Mouse (Mus musculus) stomach, postnatal 0 days (tissue): ENCODE measurements around the gene Gramd1b. TPM values are rescaled to one million over a fixed set of nuclear protein-coding genes. Genes with fewer than 3 reads are reported as not detected.

Experiments used
- ATAC-seq: fragments of 200-750 bp; cut with Nextera tagmentation; 2 replicates; pipeline ENCODE4 v1.8.0; 2017; ENCODE audit not compliant: low FRiP score, low TSS enrichment
- DNase-seq: peaks from one replicate; pipeline ENCODE4 v3.0.0-alpha.2; 2016; ENCODE audit warnings: low spot score
- H3K27ac ChIP-seq: fragments of 300-500 bp; sonication (generic); replicated peaks from 2 replicates; pipeline ENCODE4 v1.5.1; 2014; ENCODE audit warnings: mild to moderate bottlenecking, control low read depth
- H3K27me3 ChIP-seq: fragments of 300-500 bp; sonication (generic); 2 replicates; pipeline ENCODE4 v1.6.1; 2014; ENCODE audit warnings: low read length; ENCODE audit not compliant: control insufficient read depth, insufficient read depth
- H3K36me3 ChIP-seq: fragments of 300-500 bp; sonication (generic); 2 replicates; pipeline ENCODE4 v1.6.1; 2014; ENCODE audit warnings: low read length, mixed read lengths; ENCODE audit not compliant: control insufficient read depth, insufficient read depth
- H3K4me1 ChIP-seq: fragments of 300-500 bp; sonication (generic); replicated peaks from 2 replicates; pipeline ENCODE4 v1.6.1; 2014; ENCODE audit warnings: antibody characterized with exemption; ENCODE audit not compliant: control insufficient read depth, insufficient read depth
- H3K4me2 ChIP-seq: fragments of 300-500 bp; sonication (generic); replicated peaks from 2 replicates; pipeline ENCODE4 v1.6.1; 2014; ENCODE audit warnings: low read depth, mild to moderate bottlenecking, control low read depth, moderate library complexity
- H3K4me3 ChIP-seq: fragments of 300-500 bp; sonication (generic); 2 replicates; pipeline ENCODE4 v1.5.1; 2014; ENCODE audit warnings: low read depth, low read length, control low read depth
- H3K9ac ChIP-seq: fragments of 300-500 bp; sonication (generic); 2 replicates; pipeline ENCODE4 v1.6.1; 2014; ENCODE audit warnings: mild to moderate bottlenecking, low read length, control low read depth, mixed read lengths
- H3K9me3 ChIP-seq: fragments of 300-500 bp; sonication (generic); 2 replicates; pipeline ENCODE4 v1.6.1; 2016; ENCODE audit warnings: low read length; ENCODE audit not compliant: control insufficient read depth
- CTCF ChIP-seq: IDR thresholded peaks from 2 replicates; pipeline ENCODE4 v1.5.1; 2016; ENCODE audit warnings: antibody characterized with exemption, low read depth, mild to moderate bottlenecking, moderate library complexity
- EP300 ChIP-seq: optimal IDR thresholded peaks from 2 replicates; pipeline ENCODE3; 2016; ENCODE audit warnings: antibody characterized with exemption
- WGBS: fragments of 180-500 bp; shearing (Covaris S2); extraction: QIAGEN DNeasy Blood & Tissue Kit; methylation state at CpG from one replicate; pipeline ENCODE4 v1.1.7; 2014; 5-methylcytosine and 5-hydroxymethylcytosine counted together
- polyA plus RNA-seq: library from polyadenylated mRNA; unstranded; fragments of >200 nt; fragmentation: Nextera tagmentation; extraction: Ambion mirVana; gene quantifications from 2 replicates; pipeline ENCODE4 v1.2.1, GENCODE M21; 2015

The Gramd1b gene
- polyA plus RNA-seq, 1 experiment from 2014 or later, result 1.8 TPM

- Histone ChIP-seq H3K27ac (no peak overlapping the region), H3K36me3 (no peaks in the 10 kb centered on the region), H3K4me2 (no peak overlapping the region), H3K27me3 (no peaks in the 10 kb centered on the region), H3K4me1 (no peaks in the 10 kb centered on the region), H3K4me3 (no peak overlapping the region), H3K9ac (no peak overlapping the region), H3K9me3 (no peaks in the 10 kb centered on the region)
- DNase-seq (no peak), ATAC-seq (no peak)
- WGBS, result 72% methylated on average over 1 of the region's 1 CpGs
- no peak for TF ChIP-seq EP300
- no peak for TF ChIP-seq CTCF
Observed at GRCm38 (mm10) chr9:40249106-40249505, 282.1 kb downstream of the Gramd1b start.

GRCm38 (mm10) chr9:40246702-40247101 is 284.5 kb downstream of the Gramd1b start:
- no peak overlapping the region for H3K9ac ChIP-seq
- no peaks in the 10 kb centered on the region for H3K36me3 ChIP-seq
- no peak overlapping the region for H3K4me2 ChIP-seq
- 68% methylated on average over 6 of the region's 6 CpGs for WGBS
- H3K27ac ChIP-seq, result no peak overlapping the region
- no peaks in the 10 kb centered on the region for H3K4me1 ChIP-seq
- ATAC-seq (no peak), DNase-seq (no peak)
- H3K9me3 ChIP-seq, result no peaks in the 10 kb centered on the region
- H3K4me3 ChIP-seq, result no peak overlapping the region
- H3K27me3 ChIP-seq, result no peaks in the 10 kb centered on the region
- no peak for TF ChIP-seq CTCF
- no peak for TF ChIP-seq EP300

- Histone ChIP-seq H3K36me3 (no peaks in the 10 kb centered on the region), H3K4me2 (no peak overlapping the region), H3K27me3 (no peaks in the 10 kb centered on the region), H3K27ac (no peak overlapping the region), H3K4me3 (no peak overlapping the region), H3K9me3 (no peaks in the 10 kb centered on the region), H3K4me1 (no peaks in the 10 kb centered on the region), H3K9ac (no peak overlapping the region)
- DNase-seq (no peak), ATAC-seq (no peak)
- WGBS, result 72% methylated on average over 7 of the region's 7 CpGs
- TF ChIP-seq EP300 (no peak), CTCF (no peak)
Observed at GRCm38 (mm10) chr9:40245974-40246665, 285.1 kb downstream of the Gramd1b start.

GRCm38 (mm10) chr9:40245466-40245865 is 285.7 kb downstream of the Gramd1b start:
- Histone ChIP-seq H3K4me3 (no peak overlapping the region), H3K4me1 (no peaks in the 10 kb centered on the region), H3K4me2 (no peak overlapping the region), H3K27me3 (no peaks in the 10 kb centered on the region), H3K9me3 (no peaks in the 10 kb centered on the region), H3K9ac (no peak overlapping the region), H3K27ac (no peak overlapping the region), H3K36me3 (no peaks in the 10 kb centered on the region)
- no peak for DNase-seq
- TF ChIP-seq EP300 (no peak), CTCF (no peak)
- no peak for ATAC-seq
- WGBS, result 42% methylated on average over 9 of the region's 9 CpGs

Other genes with a start within 250 kb of the Gramd1b start
- gene Gm21915, start 139.2 kb upstream of the Gramd1b start, polyA plus RNA-seq, result not detected in 2 replicates
- gene Clmp, start 154.6 kb upstream of the Gramd1b start, polyA plus RNA-seq, result 17.7 and 17.8 TPM in 2 replicates